ENCODE assay signal across 1 mouse cellular context in genomic region chr11:109572051-109572450, GRCm38 (mm10).
TF ChIP-seq lines count a peak whose summit lies in the region.

No protein-coding gene starts in this region.

TF ChIP-seq in CH12.LX, 34 proteins besides CTCF, POLR2A, EP300 and RAD21 (continued from another document):
- TF ChIP-seq ELF1 (IDR thresholded peaks at IDR 0.05; ENCODE audit: low read depth, low read length) (no peak), SMC3 (IDR thresholded peaks at IDR 0.05; ENCODE audit: low read depth, low read length) (no peak), MAZ (IDR thresholded peaks at IDR 0.05; ENCODE audit: low read depth, low read length) (no peak), KAT2A (IDR thresholded peaks at IDR 0.05; ENCODE audit: insufficient replicate concordance, low read length) (no peak), ETS1 (conservative IDR thresholded peaks at IDR 0.05; ENCODE audit: low read depth, low read length) (no peak), RCOR1 (conservative IDR thresholded peaks at IDR 0.05; ENCODE audit: low read depth, low read length) (0 out of 2 replicates have a peak, but pooled peaks have one; percentile 28), NRF1 (IDR thresholded peaks at IDR 0.05; ENCODE audit: low read depth, low read length) (no peak), MAX (IDR thresholded peaks at IDR 0.05; ENCODE audit: low read length) (peak; percentile 98), USF1 (IDR thresholded peaks at IDR 0.05; ENCODE audit: low read depth, low read length) (peak; percentile 83), ZC3H11A (IDR thresholded peaks at IDR 0.05; ENCODE audit: low read depth, low read length) (no peak), JUN (IDR thresholded peaks at IDR 0.05; ENCODE audit: insufficient read depth, low read depth, low read length) (no peak), TCF12 (IDR thresholded peaks at IDR 0.05; ENCODE audit: low read depth, low read length) (peak; percentile 58), HCFC1 (IDR thresholded peaks at IDR 0.05; ENCODE audit: low read depth, low read length) (no peak)
